Mouse (Mus musculus) limb, embryonic 15.5 days (tissue): Measurements from ENCODE around the gene Gm17087. TPM values are rescaled to one million over a fixed set of nuclear protein-coding genes. Genes with fewer than 3 reads are reported as not detected.

Experiments used
- ATAC-seq: fragments of 200-750 bp; cut with Nextera tagmentation; 2 replicates; pipeline ENCODE4 v1.8.0; 2017; ENCODE audit warnings: low read depth, moderate TSS enrichment; ENCODE audit not compliant: insufficient number of reproducible peaks, low FRiP score, low TSS enrichment
- H3K27ac ChIP-seq: fragments of 300-500 bp; sonication (generic); 2 replicates; pipeline ENCODE4 v1.5.1; 2015; ENCODE audit warnings: moderate library complexity, mild to moderate bottlenecking, inconsistent platforms
- H3K27me3 ChIP-seq: fragments of 300-500 bp; sonication (generic); 2 replicates; pipeline ENCODE4 v1.6.1; 2015; ENCODE audit warnings: inconsistent platforms
- H3K36me3 ChIP-seq: fragments of 300-500 bp; sonication (generic); 2 replicates; pipeline ENCODE4 v1.6.1; 2015; ENCODE audit warnings: inconsistent platforms
- H3K4me1 ChIP-seq: fragments of 300-500 bp; sonication (generic); 2 replicates; pipeline ENCODE4 v1.6.1; 2015; ENCODE audit warnings: inconsistent platforms
- H3K4me2 ChIP-seq: fragments of 300-500 bp; sonication (generic); 2 replicates; pipeline ENCODE4 v1.6.1; 2015; ENCODE audit warnings: mild to moderate bottlenecking, inconsistent platforms
- H3K4me3 ChIP-seq: fragments of 300-500 bp; sonication (generic); 2 replicates; pipeline ENCODE4 v1.5.1; 2015; ENCODE audit warnings: mild to moderate bottlenecking, inconsistent platforms
- H3K9ac ChIP-seq: fragments of 300-500 bp; sonication (generic); 2 replicates; pipeline ENCODE4 v1.6.1; 2015; ENCODE audit warnings: inconsistent platforms
- H3K9me3 ChIP-seq: fragments of 300-500 bp; sonication (generic); 2 replicates; pipeline ENCODE4 v1.6.1; 2016; ENCODE audit warnings: inconsistent platforms
- WGBS: fragments of 180-500 bp; shearing (Covaris S2); methylation state at CpG from one replicate; pipeline ENCODE4 v1.1.7; 2015; 5-methylcytosine and 5-hydroxymethylcytosine counted together
- polyA plus RNA-seq: library from polyadenylated mRNA; unstranded; fragments of >200 nt; fragmentation: Nextera tagmentation; extraction: Ambion mirVana; gene quantifications from 2 replicates; pipeline ENCODE4 v1.2.1, GENCODE M21; 2015

Gm17087 gene
- polyA plus RNA-seq, 1 experiment from 2014 or later, result not detected

DNA sequence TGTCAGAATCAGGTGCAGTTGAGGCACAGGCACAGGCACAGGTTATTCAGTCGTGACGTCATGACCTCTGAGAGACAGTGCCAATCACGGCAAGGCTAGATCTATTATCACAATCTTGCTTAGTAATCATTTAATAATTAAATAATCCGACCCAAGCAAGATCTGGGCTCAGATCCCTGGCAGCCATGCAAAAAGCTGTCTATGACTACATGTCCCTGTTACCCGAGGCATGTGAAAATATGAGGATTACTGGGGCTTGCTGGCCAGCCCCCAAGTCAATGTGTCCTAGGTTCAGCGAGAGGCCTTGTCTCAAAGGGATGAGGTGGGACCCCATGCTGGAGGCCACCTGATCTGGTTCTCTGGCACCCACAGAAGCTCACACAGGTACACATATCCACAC, 30.2 kb downstream of the Gm17087 start:
- H3K4me2 ChIP-seq, result no peak overlapping the region
- H3K36me3 ChIP-seq, result no peaks in the 10 kb centered on the region
- WGBS, result 73% methylated on average over 6 of the region's 6 CpGs
- no peaks in the 10 kb centered on the region for H3K27me3 ChIP-seq
- no peaks in the 10 kb centered on the region for H3K9me3 ChIP-seq
- no peak overlapping the region for H3K27ac ChIP-seq
- no peaks in the 10 kb centered on the region for H3K4me1 ChIP-seq
- no peak overlapping the region for H3K9ac ChIP-seq
- H3K4me3 ChIP-seq, result no peak overlapping the region
- no peak for ATAC-seq

DNA sequence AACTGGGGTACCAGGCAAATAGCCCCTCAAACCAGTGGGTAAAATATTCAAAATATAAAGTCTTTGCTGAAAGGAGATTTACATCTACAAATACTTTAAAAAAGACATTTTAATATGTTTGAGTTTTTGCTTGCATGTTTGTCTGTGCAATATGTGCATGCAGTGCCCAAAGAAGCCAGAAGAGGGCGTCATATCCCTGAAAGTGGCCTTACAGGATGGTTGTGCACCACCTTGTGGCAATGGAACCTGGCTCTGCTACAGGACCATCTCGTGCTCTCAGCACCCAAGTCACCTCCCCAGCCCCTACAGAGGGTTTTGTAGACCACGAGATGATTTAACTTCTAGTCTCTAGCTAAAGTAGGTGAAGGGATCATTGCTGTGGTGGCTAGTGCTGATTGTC, 32.9 kb downstream of the Gm17087 start:
- 48% methylated on average over 3 of the region's 3 CpGs for WGBS
- Histone ChIP-seq H3K4me1 (no peaks in the 10 kb centered on the region), H3K9me3 (no peaks in the 10 kb centered on the region), H3K27me3 (no peaks in the 10 kb centered on the region), H3K4me2 (no peak overlapping the region), H3K27ac (no peak overlapping the region), H3K4me3 (no peak overlapping the region), H3K36me3 (no peaks in the 10 kb centered on the region), H3K9ac (no peak overlapping the region)
- ATAC-seq, result no peak

DNA sequence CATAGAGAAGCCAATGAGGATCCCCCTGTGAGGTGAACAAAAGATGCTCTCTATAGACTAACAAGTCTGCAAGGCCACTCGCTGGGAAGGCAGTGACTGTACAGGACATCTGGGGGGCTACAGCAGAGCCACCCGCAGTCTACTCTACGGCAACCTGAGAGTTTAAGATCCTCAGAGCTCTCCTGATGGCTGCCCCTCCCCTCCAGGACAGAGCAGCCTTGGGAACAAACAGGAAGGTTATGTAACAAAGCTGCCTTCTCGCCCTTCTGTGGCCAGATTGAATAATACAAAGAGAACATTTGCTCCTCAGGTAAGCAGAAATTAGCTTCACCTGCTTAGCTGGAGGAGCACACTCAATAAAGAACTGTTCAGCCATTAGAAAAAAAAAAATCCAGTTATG, 34.1 kb downstream of the Gm17087 start:
- 64% methylated on average over 4 of the region's 4 CpGs for WGBS
- H3K4me2 ChIP-seq, result no peak overlapping the region
- H3K4me3 ChIP-seq, result no peak overlapping the region
- no peak overlapping the region for H3K27ac ChIP-seq
- no peak for ATAC-seq
- no peaks in the 10 kb centered on the region for H3K4me1 ChIP-seq
- H3K9ac ChIP-seq, result no peak overlapping the region
- H3K36me3 ChIP-seq, result no peaks in the 10 kb centered on the region
- no peaks in the 10 kb centered on the region for H3K9me3 ChIP-seq
- peaks cover 7% of the 10 kb centered on the region for H3K27me3 ChIP-seq

DNA sequence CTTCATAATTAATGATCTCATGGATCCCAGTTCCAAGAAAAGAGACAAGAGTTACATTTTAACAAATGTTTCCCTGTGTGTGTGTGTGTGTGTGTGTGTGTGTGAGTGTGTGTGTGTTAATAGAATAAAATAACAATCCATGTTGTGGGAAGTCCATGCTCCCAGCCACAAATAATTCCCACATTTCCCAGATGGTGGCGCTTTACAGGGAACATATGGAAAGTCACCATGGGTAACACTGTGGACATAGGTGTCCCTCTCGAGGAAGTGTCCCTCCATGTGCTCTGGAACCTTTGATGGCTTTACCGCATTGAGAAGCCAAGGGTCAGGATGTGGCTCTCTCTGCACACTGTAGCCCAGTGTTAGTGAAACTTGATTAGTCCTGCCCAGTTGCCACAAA, 38.1 kb downstream of the Gm17087 start:
- H3K9me3 ChIP-seq, result no peaks in the 10 kb centered on the region
- no peak for ATAC-seq
- H3K4me3 ChIP-seq, result no peak overlapping the region
- H3K4me2 ChIP-seq, result no peak overlapping the region
- no peak overlapping the region for H3K27ac ChIP-seq
- WGBS, result 66% methylated on average over 3 of the region's 3 CpGs
- peaks cover 30% of the 10 kb centered on the region for H3K4me1 ChIP-seq
- H3K9ac ChIP-seq, result no peak overlapping the region
- no peaks in the 10 kb centered on the region for H3K36me3 ChIP-seq
- peaks cover 42% of the 10 kb centered on the region for H3K27me3 ChIP-seq

DNA sequence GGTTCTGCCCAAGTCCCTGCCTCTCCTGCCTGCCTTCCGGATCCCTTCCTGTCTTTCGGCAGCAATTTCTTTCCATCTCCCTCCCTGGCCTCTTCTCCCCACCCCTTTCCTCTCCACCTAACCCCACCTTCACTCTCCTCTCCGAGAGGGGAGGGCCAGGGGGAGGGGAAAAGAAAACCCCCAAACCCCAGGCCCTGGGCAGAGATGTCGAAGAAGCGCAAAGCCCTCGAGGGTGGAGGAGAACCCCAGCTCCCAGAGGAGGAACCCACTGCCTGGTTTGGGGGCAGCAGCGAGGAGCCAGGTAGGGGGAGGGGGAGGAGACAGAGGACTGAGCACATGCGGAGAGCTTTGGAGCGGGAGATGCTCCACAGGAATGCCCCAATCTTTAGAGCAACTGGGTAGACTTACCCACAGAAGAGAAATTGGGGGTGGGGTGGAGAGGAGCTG, 39.9 kb downstream of the Gm17087 start:
- H3K4me1 ChIP-seq, result peaks cover 30% of the 10 kb centered on the region
- H3K4me2 ChIP-seq, result peak overlapping the region; percentile 92
- H3K27me3 ChIP-seq, result peaks cover 57% of the 10 kb centered on the region
- no peaks in the 10 kb centered on the region for H3K36me3 ChIP-seq
- no peaks in the 10 kb centered on the region for H3K9me3 ChIP-seq
- ATAC-seq, result no peak
- peak overlapping the region; percentile 19 for H3K4me3 ChIP-seq
- no peak overlapping the region for H3K9ac ChIP-seq
- no peak overlapping the region for H3K27ac ChIP-seq
- WGBS, result 12% methylated on average over 9 of the region's 9 CpGs

DNA sequence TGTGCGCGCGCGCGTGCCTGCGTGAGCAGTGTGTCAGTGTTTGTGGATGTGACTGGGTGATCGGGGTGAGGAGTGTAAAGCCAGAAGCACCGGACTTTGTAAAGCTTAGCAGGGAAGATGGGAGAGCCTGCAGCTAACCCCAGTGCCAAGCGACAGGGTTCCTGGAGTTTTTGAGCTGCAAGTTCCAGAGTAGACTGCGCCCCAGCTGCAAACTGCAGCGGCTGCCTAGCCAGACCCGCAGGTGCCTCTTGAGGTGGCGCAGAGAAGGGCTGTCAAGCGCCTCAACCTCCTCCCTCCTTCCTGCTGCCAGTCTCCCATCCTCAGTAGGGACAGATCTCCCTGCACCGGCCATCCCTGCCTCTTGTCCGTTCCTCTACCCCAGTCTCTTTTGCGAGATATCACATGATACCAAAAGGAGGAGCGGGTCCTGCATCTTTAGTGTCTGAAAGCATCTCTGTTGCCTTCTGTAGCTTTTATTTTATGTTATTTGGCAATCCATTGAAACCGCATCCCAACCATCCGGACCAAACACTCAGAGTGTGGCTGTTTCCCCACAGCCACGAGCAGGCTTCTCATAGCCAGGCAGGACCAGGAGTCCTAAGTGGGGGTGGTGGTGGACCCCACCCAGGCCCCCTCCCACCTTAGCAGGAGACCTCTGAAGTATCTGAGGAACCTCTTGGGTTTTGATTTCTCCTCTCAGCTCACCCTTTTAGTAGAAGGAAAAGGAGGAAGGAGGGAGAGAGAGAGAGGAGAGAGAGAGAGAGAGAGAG, 40.6 kb downstream of the Gm17087 start:
- 6% methylated on average over 21 of the region's 21 CpGs for WGBS
- Histone ChIP-seq H3K9me3 (no peaks in the 10 kb centered on the region), H3K4me2 (peak overlapping the region; percentile 92), H3K4me3 (peak overlapping the region; percentile 48), H3K4me1 (peaks cover 30% of the 10 kb centered on the region), H3K27ac (no peak overlapping the region), H3K36me3 (no peaks in the 10 kb centered on the region), H3K9ac (no peak overlapping the region), H3K27me3 (peaks cover 60% of the 10 kb centered on the region)
- no peak for ATAC-seq

DNA sequence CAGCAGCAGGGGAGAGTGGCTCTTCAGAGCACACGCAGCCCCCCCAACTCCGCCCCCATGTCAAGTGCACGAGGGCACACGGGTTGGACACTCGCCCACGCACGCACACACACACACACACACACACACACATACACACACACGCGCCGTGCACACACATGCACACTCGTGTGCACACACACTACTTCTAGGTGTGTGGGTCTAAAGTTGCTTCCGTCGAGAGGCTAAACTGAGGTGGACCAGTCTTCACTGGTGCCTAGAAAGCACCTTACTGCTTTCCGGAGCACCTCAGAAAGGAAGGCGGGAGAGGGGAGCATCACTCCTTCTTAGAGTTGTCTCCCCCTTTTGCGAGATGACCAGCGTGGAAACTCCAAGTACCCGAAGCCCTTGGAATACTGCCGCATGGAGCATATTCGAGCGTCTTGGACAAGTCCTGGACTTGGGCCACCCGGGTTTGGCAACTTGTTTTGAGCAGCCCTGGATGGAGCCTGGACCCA, 41.5 kb downstream of the Gm17087 start, which contains the start of gene Pde10a:
Gene Pde10a, plus strand, starts transcription at position 148 of the 497 bp plus-strand sequence.
- Histone ChIP-seq H3K27me3 (peaks cover 66% of the 10 kb centered on the region), H3K27ac (no peak within 1 kb of the TSS), H3K9me3 (no peaks in the 10 kb centered on the region), H3K4me1 (peaks cover 30% of the 10 kb centered on the region), H3K9ac (peak within 1 kb of the TSS; percentile 33; the same call in 1 of the 2 replicates), H3K4me3 (peak within 1 kb of the TSS; percentile 48), H3K4me2 (peak within 1 kb of the TSS; percentile 92), H3K36me3 (no peaks in the 10 kb centered on the region)
- WGBS, result 2% methylated on average over 22 of the region's 22 CpGs
- ATAC-seq, result no peak

DNA sequence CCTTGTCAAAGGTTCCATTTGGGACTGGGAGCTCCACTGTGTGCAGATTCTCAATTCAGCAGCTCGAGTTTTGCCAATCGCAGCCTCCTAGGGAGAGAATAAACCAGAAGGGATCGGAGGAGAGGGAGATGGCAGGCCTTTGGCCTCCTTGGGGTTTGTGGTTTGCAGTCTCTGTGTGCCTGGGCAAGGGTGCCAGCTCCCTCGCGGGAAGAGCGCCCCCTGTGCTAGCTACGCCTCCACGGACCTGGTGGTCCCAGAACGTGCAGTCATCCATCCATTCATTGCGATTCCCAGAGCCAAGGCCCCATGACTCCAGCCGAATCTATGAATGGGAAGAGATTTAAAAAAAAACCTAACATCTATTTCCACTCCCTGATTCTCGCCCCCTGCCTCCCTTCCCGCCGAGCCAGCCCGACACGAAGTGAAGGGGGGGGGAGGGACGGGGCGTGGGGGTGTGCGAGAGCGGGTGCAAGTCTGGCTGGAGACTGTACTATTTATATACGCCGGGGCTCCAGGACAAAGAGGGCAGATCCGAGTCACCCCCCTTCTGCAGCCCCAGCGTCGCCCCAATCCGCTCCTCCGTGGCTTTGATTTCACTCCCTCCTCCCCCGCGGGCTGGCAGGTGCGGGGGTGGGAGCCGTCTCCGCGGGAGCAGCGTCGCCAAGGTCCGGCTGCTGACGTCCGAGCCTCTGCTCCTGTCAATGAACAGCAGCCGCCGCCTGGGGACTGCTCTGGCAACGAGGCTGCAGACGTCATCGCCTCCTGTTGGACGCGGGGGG, 42.2 kb downstream of the Gm17087 start:
- Histone ChIP-seq H3K27me3 (peaks cover 70% of the 10 kb centered on the region), H3K4me2 (peak overlapping the region; percentile 92), H3K4me3 (peak overlapping the region; percentile 48), H3K9me3 (no peaks in the 10 kb centered on the region), H3K27ac (no peak overlapping the region), H3K36me3 (no peaks in the 10 kb centered on the region), H3K4me1 (peaks cover 30% of the 10 kb centered on the region), H3K9ac (peak overlapping the region; percentile 33; the same call in 1 of the 2 replicates)
- peak; percentile 83 for ATAC-seq
- under 1% methylated on average over 38 of the region's 45 CpGs for WGBS

DNA sequence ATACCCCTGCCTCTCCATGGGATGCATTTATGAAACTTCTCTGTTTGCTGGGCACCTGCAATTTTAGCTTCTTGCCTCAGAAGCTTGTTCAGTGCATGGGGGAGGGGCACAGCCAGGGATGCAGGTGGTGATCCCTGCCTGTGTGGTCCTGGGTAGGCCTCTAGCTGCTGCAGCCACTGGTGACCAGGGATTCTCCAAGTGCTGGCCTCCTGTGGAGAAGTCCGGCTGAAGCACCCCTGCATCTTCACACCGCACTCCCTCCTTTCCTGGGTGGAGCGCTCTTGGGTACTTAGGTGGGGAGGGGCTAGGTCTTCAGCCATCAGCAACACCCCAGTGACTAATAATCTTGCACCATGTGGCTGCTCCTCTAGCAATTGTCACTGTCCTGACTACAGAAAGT, 42.8 kb downstream of the Gm17087 start:
- H3K4me2 ChIP-seq, result peak overlapping the region; percentile 92
- ATAC-seq, result no peak
- peak overlapping the region; percentile 48; the same call in 1 of the 2 replicates for H3K4me3 ChIP-seq
- H3K27me3 ChIP-seq, result peaks cover 70% of the 10 kb centered on the region
- H3K9ac ChIP-seq, result no peak overlapping the region
- H3K4me1 ChIP-seq, result peaks cover 30% of the 10 kb centered on the region
- no peak overlapping the region for H3K27ac ChIP-seq
- WGBS, result 16% methylated on average over 3 of the region's 3 CpGs
- no peaks in the 10 kb centered on the region for H3K36me3 ChIP-seq
- H3K9me3 ChIP-seq, result no peaks in the 10 kb centered on the region

DNA sequence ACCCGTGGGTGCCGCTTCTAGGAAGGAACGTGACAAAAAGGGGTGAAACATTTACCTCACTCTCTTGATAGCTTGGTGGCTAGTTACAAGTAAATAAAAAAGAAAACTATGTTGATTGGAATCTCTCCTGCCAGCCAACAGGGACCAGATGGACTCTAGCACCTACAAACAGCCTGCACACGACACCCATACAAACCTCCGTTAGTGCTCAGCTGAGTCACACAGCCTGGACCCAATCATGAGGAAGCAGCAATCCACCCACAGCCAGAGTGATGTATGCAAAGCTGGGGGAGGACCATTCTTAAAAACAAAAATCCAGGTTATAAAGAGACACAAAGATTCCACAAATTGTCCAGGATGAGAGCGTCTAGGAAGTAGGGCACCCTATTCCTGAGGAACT, 50.7 kb downstream of the Gm17087 start:
- WGBS, result 75% methylated on average over 6 of the region's 6 CpGs
- no peaks in the 10 kb centered on the region for H3K4me1 ChIP-seq
- H3K27ac ChIP-seq, result no peak overlapping the region
- H3K4me3 ChIP-seq, result no peak overlapping the region
- H3K9ac ChIP-seq, result no peak overlapping the region
- H3K4me2 ChIP-seq, result no peak overlapping the region
- H3K9me3 ChIP-seq, result no peaks in the 10 kb centered on the region
- no peaks in the 10 kb centered on the region for H3K36me3 ChIP-seq
- no peak for ATAC-seq
- H3K27me3 ChIP-seq, result 0 out of 2 replicates have a peak, but pooled peaks cover 13% of the 10 kb centered on the region
